In the genomic region with DNA sequence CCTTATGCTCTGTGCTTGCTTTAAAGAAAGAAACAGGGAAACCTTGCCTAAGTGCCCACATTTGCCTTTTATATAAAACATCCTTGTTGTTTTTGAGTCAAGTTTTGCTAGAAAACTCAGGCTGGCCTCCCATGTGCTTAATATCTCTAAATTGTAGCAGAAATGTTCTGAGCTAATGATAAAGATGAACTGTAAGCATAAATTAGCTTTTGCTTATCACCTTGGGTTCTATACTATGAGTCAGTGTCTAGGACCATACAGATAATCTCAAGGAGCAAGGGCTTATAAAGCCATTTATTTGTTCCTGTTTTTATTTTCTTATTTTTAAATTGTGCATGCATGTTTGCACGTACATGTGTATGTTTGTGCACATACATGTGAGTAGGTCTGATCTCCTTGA, we compare ENCODE assay signal across 18 mouse cellular contexts.
A peak's percentile ranks its signal among the peaks of the same experiment; 100 is the strongest.
DNase-seq lines count a peak whose midpoint lies in the region; TF ChIP-seq lines count a peak whose summit lies in the region.
"Had no signal": no experiment of that assay in that cellular context is flagged by ENCODE, and none has a peak within 500 bp of the region (broad histone marks: within the 10 kb centered on the region; RNA-seq: fewer than 3 reads in every experiment).

No protein-coding gene starts in this region.

- H3K9me3 ChIP-seq in MEL (replicated peaks; ENCODE audit: insufficient read depth, low read length), result no peaks in the 10 kb centered on the region
- H3K9me3 ChIP-seq: G1E had no signal

- no peaks in the 10 kb centered on the region for H3K27me3 ChIP-seq in MEL (ENCODE audit: control insufficient read depth in 1 of 2, insufficient read depth in 2 of 2, low read length in 2 of 2)
- H3K27me3 ChIP-seq: CH12.LX, Patski had no signal

- TF ChIP-seq EP300 in MEL (IDR thresholded peaks at IDR 0.05; ENCODE audit: low read depth in 1 of 2, low read length in 2 of 2), result peak; percentile 81 to 91

- intact Hi-C loops in heart, postnatal 14 days (cut with DNase I), result no loop called here

- TF ChIP-seq POLR2A in MEL (IDR thresholded peaks at IDR 0.05; ENCODE audit: control insufficient read depth in 1 of 2, insufficient read depth in 1 of 2, low read depth in 1 of 2, low read length in 2 of 2, poor library complexity in 1 of 2), result no peak

- DNase-seq in heart, adult 11 months, result peak; percentile 39
- no peak for DNase-seq in heart, postnatal 14 days
- peak; percentile 63 for DNase-seq in MEL (ENCODE audit: low read depth, low spot score)
- no peak for DNase-seq in kidney, adult 9 months
- DNase-seq: adrenal gland, adult 2 months; adrenal gland, adult 8-10 months; adrenal gland, postnatal 10 days; adrenal gland, postnatal 14 days; adrenal gland, postnatal 25 days; adrenal gland, postnatal 36 days; B cell, adult 2 months; cerebellum, adult 11 months; cerebellum, adult 11-12 months; cerebellum, adult 18-20 months; cerebellum, adult 2 months had no signal

- H3K4me1 ChIP-seq in MEL (ENCODE audit: control insufficient read depth in 1 of 2, insufficient read depth in 2 of 2, low read length in 2 of 2), result peaks cover 20% of the 10 kb centered on the region in 2 experiments

- H3K9ac ChIP-seq in MEL (ENCODE audit: control insufficient read depth, low read depth, low read length, poor library complexity, severe bottlenecking), result no peak overlapping the region

- peaks cover 0 to 35% of the 10 kb centered on the region in 2 experiments; a peak in 2 of 4 replicates for H3K36me3 ChIP-seq in MEL (ENCODE audit: control insufficient read depth in 1 of 2, insufficient read depth in 2 of 2, low read length in 2 of 2)
- H3K36me3 ChIP-seq: G1E had no signal

- TF ChIP-seq CTCF in MEL (IDR thresholded peaks at IDR 0.05 in 2 of 3, conservative IDR thresholded peaks at IDR 0.05 in 1 of 3; ENCODE audit: control insufficient read depth in 1 of 3, insufficient read depth in 1 of 3, low read depth in 2 of 3, low read length in 3 of 3, poor library complexity in 1 of 3, severe bottlenecking in 1 of 3), result no peak

- peak overlapping the region; percentile 63 for H3K27ac ChIP-seq in MEL (ENCODE audit: control insufficient read depth, low read depth, low read length)

- H3K79me2 ChIP-seq in MEL (ENCODE audit: control insufficient read depth, insufficient read depth, low read length, poor library complexity), result no peaks in the 10 kb centered on the region

- no peak for TF ChIP-seq RAD21 in MEL (IDR thresholded peaks at IDR 0.05; ENCODE audit: low read depth, low read length)

- H3K4me3 ChIP-seq in MEL (ENCODE audit: control insufficient read depth in 1 of 2, insufficient read depth in 1 of 2, low read depth in 2 of 2, low read length in 2 of 2), result no peak overlapping the region

TF ChIP-seq in MEL, 35 proteins besides CTCF, POLR2A, EP300 and RAD21:
- TF ChIP-seq GATA1 (IDR thresholded peaks at IDR 0.05; ENCODE audit: low read depth, low read length) (peak; percentile 92), E2F4 (IDR thresholded peaks at IDR 0.05; ENCODE audit: borderline replicate concordance, low read depth, low read length) (no peak), NELFE (IDR thresholded peaks at IDR 0.05; ENCODE audit: low read depth, low read length) (no peak), ETS1 (IDR thresholded peaks at IDR 0.05; ENCODE audit: low read depth, low read length) (peak; percentile 76; the same call in 1 of the 2 replicates), TCF12 (IDR thresholded peaks at IDR 0.05; ENCODE audit: low read depth, low read length) (peak; percentile 57; the same call in 1 of the 2 replicates), MXI1 (IDR thresholded peaks at IDR 0.05; ENCODE audit: low read depth, low read length) (peak; percentile 40; the same call in 1 of the 2 replicates), RCOR1 (IDR thresholded peaks at IDR 0.05; ENCODE audit: low read depth, low read length) (0 out of 2 replicates have a peak, but pooled peaks have one; percentile 5), SIN3A (IDR thresholded peaks at IDR 0.05; ENCODE audit: low read length) (peak; percentile 48; the same call in 1 of the 2 replicates), MAX (IDR thresholded peaks at IDR 0.05; ENCODE audit: low read length) (peak; percentile 56; the same call in 1 of the 2 replicates), MYC (IDR thresholded peaks at IDR 0.05; ENCODE audit: low read depth, low read length) (peak; percentile 90; the same call in 1 of the 2 replicates), ZC3H11A (IDR thresholded peaks at IDR 0.05; ENCODE audit: low read depth, low read length) (no peak)

Comparison
In these comparisons a context has a peak if more than half of its experiments do, and no peak if none do; other contexts are left out.
1. DNase-seq: peak in heart, adult 11 months (single experiment) and MEL (single experiment); none in heart, postnatal 14 days (0 of 2) and kidney, adult 9 months (single experiment).